Mouse (Mus musculus) spleen, embryonic (tissue): ENCODE data around the gene Lhpp.

Source experiments
- CTCF ChIA-PET: fragments of 350-600 bp; sonication (Branson Sonifier 250); formaldehyde crosslinking; loops from one replicate; lab custom pipeline; 2022; lab: Charles Lee

Lhpp gene

DNA sequence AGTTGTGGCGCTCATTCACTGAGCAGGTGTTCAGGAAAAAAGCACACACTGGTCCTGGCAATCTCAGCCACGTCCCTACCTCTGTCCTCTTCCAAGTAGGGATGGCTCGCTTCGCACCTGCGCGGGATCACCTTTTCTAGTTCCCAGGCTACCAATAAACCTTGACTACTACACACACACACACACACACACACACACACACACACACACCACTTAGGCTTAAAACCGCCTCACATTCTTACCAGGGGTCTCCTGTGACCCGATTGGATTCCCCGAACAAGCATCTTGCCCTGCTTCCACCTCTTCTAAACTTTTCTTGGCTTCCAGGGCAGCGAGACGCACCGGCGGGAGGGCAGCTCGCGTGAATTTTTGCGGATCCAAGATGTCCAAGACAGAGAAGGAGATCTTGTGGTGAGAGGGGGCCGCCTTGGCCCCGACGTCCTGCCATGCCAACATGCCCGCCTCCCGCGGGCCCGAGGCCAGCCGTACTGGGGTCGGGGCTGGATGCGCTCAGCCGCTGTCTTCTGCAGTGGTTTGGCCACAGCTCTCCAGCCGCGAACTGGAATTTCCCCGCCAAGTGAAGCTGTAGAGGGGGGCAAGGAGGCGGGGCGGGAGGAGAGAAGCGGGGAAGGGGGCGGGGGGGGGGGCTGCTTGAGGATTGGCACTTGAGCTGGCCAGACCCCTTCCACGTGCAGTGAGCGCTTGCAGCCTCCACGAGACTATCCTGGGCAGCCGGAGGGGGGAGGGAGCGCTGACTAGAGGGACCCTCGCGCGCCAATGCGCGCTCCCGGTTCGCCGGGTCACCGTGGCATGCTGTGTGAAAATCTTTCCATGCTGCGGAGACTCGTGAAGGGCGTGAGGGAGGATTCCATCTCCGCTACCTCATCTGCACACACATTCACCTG, 11.1 kb upstream of the Lhpp start, which contains the start of gene Nkx1-2:
TSS of gene Nkx1-2 (minus strand) at position 567 of the 905 bp plus-strand sequence.
- CTCF ChIA-PET: no interaction called here

DNA sequence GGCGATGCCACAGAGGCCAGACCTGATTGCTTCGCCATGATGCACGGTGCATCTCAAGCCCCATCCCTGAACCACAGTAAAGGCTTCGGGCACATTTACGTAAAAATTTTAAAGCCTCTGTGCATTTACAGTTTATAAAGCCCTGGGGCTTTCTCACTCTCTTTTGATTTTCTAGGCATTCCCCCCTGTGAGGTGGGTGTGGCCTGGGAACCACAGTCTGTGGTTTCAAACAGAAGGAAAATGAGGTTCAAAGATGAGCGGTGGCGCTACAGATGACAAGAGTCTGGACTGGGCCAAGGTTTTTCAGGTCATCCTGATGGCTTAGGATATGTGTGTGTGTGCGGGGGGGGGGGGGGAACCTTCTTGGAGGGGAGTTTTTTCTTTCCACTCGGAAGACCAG, 10.4 kb upstream of the Lhpp start:
- CTCF ChIA-PET: no interaction called here

DNA sequence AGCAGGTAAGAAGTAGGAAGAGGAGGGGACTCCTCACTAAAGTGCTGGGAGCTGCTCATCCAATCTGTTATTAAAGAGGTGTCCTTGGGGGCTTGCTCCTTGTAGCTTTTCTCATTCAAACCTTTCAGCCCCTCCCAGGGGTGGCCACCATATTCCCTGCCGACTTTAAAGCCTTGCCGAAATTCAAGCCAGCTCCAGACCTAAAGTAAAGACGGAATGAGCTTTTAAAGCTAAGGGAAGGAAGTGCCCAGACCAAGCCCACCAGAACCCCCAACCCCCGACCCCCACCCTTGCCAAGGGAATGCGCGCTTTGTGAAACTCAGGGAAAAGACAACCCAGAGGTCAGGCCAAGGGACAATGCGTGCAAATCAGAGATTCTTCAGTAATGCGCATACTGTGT, 9.5 kb upstream of the Lhpp start:
- CTCF ChIA-PET: no interaction called here

DNA sequence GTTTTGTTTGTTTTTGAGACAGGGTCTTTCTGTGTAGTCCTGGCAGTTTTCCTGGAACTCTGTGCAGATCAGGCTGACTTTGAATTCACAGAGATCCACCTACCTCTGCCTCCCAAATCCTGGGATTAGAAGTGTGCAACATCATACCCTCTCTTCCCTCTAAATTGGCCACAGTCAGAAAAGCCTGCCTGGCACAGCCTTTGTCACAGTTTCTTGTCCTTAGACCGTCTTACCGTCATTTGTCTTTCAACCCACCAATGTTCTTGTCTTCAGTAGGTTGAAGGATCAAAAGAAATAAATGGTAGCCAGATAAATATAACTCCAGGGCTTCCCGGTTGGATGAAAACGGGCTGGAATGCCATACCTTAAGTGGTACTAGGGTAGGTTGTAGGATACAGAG, 5.7 kb upstream of the Lhpp start:
- CTCF ChIA-PET: no interaction called here

DNA sequence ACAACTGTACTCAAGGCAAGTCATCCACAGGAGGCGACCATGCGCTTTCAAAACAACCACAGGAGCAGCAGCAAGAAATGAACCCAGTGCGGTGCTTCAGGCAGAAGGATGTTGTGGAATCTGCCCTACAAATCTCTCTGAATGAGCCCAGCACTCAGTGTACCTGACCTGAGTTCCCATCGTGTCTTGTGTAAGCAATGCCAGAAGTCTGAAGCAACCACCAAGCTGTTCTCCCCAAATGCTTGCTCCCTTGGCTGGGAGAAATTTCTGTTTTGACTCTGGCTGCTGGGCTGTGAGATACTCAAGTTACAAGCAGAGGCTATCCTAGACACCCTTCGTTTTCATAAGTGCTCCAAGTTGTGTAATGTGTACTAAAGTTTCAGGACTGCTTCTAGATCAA, 4.7 kb upstream of the Lhpp start:
- CTCF ChIA-PET: no interaction called here

DNA sequence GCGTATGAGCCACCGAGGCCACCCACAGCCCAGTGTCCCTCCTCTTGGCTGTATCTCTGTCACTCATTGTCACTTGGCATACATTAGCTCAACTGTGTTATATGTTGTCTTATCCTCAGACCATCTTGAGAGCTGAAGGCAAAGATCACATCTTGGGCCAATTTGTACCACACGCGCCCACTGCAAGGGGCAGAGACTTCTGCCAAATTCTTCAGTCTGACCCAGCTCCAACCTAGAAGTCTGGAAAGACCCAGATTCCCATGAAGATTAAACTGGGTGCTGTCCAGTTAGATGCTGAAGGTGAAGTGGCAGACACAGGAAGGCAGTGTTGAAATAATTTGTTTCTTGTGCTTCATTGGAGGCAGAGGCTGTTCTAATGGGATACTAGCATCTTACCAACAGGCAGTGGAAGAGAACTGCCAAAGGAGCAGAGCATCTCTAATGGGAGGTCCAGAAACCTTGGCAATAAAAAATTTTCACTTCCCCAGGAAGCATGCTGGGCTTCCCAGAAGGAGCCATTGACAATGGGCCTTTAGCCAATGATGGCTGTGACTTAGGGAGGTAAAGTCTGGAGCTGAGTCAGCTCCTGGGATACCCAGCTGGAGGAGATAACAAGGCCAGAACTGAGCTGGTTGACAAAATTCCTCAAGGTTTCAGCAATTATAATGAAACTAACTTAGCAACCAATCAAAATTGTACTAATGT, 2.0 kb upstream of the Lhpp start:
- CTCF ChIA-PET: interaction anchor here (0.6 kb wide), 1 partner anchor 235 kb away, joined by 3 read pairs; no protein-coding TSS in a partner anchor

DNA sequence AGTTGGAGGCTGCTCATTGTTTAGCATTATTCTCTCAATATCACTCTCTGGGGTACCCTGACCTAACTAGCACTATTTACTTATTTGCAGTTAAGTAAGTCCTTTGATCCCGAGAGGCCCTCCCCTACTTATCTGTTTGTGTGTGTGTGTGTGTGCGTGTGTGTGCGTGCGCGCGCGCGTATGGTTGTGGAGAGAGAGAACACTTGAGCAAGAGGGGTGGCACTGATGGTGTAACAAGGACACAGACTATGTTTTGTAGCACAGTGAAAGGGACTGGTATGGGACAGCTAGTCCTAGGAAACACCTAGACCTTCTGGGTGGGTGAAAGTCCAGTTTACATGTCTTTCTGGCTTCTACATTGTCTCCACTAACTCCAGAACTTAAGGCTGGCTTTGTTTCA, 1.1 kb downstream of the Lhpp start:
- CTCF ChIA-PET: no interaction called here

DNA sequence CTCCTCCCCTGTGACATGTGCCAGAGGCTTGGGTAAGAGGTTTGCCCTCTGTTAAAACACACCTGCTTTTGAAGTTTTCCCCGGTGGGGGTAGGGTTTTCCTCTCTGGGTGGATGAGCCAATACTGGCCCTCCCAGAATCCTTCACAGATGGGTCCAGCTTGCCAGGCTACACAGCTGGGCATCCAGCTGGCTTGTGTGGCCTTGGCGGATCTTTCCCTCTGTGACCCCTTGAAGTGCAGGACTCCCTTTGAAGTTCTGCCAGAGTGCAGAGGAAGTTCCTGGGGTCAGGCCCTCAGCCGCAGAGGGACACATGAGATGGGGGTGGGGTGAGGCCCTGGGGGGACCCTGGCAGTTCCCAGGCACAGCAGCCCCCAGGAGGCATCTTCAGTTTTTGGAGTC, 4.9 kb downstream of the Lhpp start:
- CTCF ChIA-PET: no interaction called here

DNA sequence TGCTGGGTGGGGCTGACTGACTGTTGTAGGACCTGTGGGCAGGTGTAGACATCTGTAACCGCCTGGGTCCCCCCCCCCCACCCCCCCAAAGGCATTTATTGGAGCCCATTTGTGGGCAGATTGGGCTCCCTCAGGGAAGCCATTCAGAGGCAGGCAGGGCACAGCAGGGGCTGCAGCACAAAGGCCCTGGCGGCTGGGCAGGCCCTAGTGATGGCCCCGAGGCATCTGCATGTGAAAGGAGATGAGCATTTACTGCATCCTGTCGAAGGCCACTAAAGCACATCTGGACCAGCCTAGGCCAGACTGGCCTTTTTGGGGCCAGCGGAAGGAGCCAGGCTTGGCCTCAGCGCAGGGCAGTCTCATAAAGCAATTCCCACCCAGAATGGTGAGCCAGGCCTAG, 6.0 kb downstream of the Lhpp start:
- CTCF ChIA-PET: no interaction called here

DNA sequence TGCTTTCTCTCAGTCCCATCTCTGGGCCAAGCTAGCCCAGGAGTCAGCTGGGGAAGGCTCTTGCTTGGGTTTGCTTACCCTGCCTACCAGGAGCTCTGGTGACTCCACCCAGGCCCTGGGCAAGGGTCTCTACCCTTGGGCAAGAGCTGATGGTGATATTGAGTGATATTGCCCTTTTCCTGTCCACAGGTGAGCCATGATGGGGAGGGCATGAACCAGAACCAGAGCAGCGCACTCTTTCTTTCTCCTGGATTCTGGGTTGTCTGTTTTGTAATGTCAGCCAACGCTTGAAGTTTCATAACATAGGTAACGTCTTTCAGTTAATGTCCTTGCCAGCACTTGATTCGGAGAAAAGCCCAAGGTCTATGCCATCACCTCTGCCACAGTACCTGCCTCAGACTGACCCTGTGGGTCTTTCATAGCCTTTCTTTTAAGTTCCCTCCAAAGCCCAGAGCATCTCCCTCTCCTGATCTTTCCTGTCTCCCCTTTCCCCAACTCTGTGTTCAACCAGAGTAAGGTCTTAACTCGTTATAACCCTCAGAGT, 6.7 kb downstream of the Lhpp start:
- CTCF ChIA-PET: no interaction called here

DNA sequence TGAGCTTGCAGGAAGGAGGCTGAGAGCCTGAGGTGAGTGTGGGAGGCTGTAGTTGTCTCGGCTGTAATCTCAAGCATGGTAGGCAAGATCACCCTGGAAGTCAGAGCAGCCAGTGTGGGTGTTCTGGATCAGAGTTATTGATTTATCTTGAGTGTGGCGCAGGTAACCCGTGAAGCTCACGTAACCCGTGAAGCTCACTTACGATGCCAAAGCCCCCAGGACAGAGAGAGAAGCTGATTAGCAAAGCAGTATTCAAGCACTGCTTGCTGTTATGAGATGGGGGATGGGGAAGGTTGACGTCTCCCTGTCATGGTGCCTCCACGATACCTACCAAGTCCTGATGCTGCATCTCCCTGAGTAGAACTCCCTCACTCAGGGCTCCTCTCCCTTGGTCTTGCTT, 9.1 kb downstream of the Lhpp start:
- CTCF ChIA-PET: no interaction called here

DNA sequence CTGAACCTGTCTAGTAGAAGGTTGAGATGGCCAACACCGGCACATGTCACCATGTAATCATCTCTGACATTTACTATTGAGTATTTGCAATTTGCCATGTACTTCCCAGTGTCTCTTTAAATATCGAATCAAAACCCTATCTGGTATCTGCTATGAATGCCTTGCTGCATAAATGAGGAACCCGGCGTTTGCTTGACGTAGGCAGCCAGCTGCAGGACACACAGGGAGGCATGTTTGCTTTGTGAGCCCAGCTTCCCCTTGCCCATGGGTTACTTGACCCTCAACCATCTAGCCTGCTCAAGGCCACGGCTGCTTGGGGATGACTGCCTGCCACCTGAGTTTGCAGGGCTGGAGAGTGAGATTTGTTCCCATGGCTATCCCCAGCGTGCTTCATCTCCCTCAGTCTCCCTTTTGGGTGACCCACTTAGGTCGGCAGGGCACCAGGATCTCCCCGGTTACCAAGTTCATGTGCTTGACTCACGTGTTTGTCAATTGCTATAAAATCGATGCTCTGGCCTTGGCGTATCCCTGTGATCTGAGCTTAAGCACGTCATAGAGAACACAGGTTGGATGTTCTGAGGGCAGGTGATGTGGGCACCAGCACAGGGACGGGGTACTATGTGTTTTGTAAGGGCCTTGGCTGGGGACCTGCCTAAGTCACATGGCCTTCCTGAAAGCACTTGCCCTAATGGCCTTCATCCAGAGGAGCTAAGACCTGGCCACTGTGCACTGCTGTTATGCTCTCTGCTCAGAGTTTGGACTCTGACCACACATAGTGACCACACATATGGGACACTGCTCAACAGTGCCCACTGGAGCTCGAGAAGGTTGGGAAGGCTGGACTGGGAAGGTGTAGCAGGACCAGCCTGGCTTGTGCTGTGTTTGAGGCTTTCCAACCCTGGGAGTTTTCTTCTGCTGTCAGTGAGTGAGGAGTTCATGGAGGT, 9.8 kb downstream of the Lhpp start:
- CTCF ChIA-PET: no interaction called here

DNA sequence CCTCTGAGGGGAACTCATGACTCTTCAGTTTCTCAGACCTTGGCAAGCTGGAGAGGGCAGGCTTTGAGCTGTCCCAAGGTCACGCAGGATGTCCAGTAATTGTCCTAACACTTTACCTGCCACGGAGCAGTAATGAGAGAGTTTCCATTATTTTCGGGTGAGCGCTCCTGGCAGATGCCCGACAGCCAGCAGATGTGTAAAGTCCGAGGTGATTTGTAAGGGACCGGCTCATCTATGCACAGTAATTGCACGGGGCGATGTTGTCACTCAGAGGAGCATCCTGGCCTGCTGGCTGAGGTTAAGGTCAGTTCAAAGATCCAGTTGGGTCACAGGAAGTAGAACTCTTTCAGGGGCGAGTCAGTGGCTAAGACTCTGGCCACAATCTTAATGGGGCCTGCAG, 13.7 kb downstream of the Lhpp start:
- CTCF ChIA-PET: no interaction called here

DNA sequence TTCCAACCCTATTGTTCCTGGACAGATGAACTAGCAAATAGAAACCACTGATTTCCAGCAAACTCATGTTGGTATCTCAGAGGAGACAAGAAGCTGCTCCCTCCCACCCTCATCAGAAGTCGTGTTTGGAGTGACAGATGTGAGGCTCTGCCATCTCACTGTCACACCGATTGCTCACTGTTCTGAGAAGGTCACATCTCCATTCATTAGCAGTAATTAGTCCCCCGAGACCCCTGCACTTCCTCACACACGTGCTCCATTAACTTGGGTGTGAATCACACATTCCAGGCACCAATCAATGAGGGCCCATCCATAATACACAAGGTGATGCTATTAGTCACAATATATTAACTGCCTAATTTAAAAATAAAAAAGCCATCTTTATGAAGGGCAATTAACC, 15.7 kb downstream of the Lhpp start:
- CTCF ChIA-PET: no interaction called here

DNA sequence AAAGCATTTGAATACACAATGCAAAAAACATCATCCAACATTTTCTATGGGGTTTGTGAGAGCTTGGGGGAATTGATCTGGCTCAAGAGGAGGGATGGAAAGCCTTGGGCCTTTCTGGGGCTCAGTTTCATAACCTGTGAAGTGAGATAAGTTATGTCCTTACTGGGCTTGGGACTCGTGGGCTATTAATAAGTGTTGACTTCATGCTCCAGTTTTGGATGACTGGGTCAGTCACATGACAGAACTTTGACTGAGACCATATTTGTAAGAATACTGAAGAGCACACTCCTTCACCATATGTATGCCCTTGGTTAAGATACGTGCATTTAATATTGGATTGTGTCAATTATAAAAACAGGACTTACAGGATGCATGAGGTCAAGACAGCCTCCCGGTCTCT, 17.0 kb downstream of the Lhpp start:
- CTCF ChIA-PET: no interaction called here

DNA sequence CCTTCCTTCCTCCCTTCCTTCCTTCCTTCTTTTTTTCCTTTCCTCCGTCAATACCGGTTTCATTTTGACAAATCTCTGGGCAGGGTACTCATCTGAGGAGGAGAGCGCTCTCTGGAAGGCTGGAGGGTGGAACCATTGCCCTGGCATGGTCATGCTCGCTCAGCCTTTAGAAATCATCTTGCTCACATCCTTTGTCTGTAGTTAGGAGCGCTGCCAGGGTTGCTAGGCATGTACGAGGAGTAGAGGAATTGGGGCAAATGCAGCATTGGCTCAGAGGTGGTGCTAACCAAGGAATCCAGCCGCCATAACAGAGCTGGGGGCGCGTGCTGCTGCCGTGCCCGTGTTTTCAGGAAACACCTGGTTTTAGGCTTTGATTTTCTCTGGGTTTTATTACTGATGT, 20.9 kb downstream of the Lhpp start:
- CTCF ChIA-PET: interaction anchor here (0.5 kb wide), 1 partner anchor 181 kb away, joined by 3 read pairs; no protein-coding TSS in a partner anchor

DNA sequence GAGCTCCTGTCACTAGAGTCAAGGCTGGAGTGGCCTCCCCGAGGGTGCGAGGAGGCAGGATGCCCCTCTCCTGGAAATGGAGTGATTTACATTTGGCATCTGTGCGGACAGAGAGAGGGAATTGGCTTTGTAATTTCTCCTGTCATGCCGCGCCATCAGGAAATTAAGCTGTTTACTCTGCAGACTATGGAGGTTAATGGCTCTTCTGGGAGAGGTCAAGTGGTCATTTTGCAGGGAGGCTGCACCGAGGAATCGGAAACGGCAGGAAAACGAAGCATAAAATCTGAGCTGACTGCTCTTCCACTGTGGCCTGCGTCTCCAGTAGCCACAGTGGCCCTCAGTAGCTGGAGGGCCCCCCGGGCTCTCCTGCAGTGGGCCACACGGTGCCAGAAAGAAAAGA, 26.9 kb downstream of the Lhpp start:
- CTCF ChIA-PET: no interaction called here

DNA sequence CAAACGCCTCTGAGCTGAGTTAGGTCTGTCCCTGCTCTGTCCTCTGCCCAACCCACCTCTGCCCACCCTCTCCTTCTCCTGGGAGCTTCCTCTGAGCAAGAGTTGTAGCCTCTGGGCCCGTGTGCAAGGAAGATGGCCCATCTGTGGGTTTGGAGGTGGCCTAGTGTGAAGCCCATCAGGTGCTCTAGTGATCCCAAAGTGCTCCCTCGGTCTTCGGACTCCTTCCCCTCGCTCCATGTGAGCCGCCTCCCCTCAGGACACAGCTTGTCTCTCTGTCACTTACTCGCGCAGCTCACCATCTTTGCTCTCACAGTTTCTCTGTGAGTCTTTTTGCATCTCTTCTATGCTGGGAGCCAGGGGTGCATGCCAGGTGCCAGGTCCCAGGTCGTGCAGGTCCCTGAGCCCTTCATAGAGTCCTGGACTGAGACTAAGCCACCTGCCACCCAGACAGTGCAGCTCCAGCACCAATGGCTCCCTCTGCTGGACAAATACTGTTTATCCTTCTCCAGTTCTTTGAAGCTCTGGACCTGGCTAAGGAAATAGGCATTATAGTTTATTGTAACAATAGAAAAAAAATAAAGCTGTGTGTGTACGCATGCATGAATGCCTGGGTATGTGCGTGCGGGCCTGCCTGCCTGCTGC, 28.1 kb downstream of the Lhpp start:
- CTCF ChIA-PET: interaction anchor here (0.8 kb wide), 1 partner anchor 239 kb away, joined by 9 read pairs; no protein-coding TSS in a partner anchor

DNA sequence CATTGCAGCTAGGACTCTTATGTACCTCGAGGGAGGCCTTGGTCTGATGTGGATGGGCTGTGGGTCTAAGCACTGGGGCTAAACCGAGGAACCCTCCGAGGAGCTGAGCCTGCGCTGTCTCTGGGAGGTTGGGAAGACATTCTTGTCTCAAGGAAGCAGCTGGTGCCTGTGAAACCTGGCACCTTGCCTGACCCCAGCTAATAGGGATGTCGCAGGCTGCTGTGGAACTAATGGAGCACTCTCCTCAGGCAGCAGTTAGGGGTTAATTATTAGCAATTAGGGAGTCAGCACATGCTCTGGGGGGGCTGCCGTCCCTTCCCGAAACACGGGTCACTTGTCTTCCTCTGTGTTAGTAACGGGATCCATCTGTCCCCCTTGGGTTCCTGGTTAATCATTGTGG, 30.5 kb downstream of the Lhpp start:
- CTCF ChIA-PET: interaction anchor here (0.5 kb wide), 1 partner anchor 178 kb away, joined by 4 read pairs; no protein-coding TSS in a partner anchor

DNA sequence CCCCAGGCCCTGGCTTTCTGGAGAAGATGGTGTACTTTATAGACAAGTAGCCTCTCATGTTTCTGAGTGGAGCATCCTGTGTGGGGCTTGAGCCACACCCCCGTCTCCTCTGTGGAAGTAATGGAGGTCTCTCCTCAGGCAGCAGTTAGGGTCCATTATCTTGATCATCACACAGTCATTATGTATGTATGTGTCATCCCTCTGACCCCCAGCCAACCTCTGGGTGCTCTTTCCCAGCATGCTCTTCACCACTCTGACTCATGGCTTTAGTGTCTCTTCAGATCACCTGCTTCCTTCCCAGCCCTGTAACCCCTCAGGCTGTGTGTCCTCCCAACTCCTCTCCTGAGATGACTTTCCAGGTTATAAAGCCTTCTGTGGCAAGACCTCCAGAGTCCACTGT, 31.2 kb downstream of the Lhpp start:
- CTCF ChIA-PET: no interaction called here
